Mouse (Mus musculus) limb, embryonic 11.5 days (tissue): ENCODE measurements around the gene Rgp1. TPM values are rescaled to one million over a fixed set of nuclear protein-coding genes. Genes with fewer than 3 reads are reported as not detected.

ENCODE experiments used
- ATAC-seq: fragments of 200-750 bp; cut with Nextera tagmentation; 2 replicates; pipeline ENCODE4 v1.8.0; 2017; ENCODE audit warnings: low read depth; ENCODE audit not compliant: insufficient number of reproducible peaks, low FRiP score, low TSS enrichment
- DNase-seq: peaks from one replicate; pipeline ENCODE4 v3.0.0-alpha.2; 2015; ENCODE audit warnings: low spot score
- H3K27ac ChIP-seq: fragments of 300-500 bp; sonication (generic); replicated peaks from 2 replicates; pipeline ENCODE4 v1.5.1; 2014; ENCODE audit warnings: low read depth, mild to moderate bottlenecking, low read length
- H3K27me3 ChIP-seq: fragments of 300-500 bp; sonication (generic); 2 replicates; pipeline ENCODE4 v1.6.1; 2014; ENCODE audit warnings: mild to moderate bottlenecking, low read length, mixed read lengths; ENCODE audit not compliant: control insufficient read depth, insufficient read depth
- H3K36me3 ChIP-seq: fragments of 300-500 bp; sonication (generic); 2 replicates; pipeline ENCODE4 v1.6.1; 2014; ENCODE audit warnings: mild to moderate bottlenecking, low read length, moderate library complexity, mixed read lengths; ENCODE audit not compliant: control insufficient read depth, insufficient read depth
- H3K4me1 ChIP-seq: fragments of 300-500 bp; sonication (generic); 2 replicates; pipeline ENCODE4 v1.6.1; 2014; ENCODE audit warnings: low read length, mixed read lengths; ENCODE audit not compliant: control insufficient read depth, insufficient read depth
- H3K4me2 ChIP-seq: fragments of 300-500 bp; sonication (generic); 2 replicates; pipeline ENCODE4 v1.6.1; 2014; ENCODE audit warnings: low read depth, mild to moderate bottlenecking, moderate library complexity; ENCODE audit not compliant: severe bottlenecking
- H3K4me3 ChIP-seq: fragments of 300-500 bp; sonication (generic); 2 replicates; pipeline ENCODE4 v1.5.1; 2014; ENCODE audit warnings: low read depth, low read length
- H3K9ac ChIP-seq: fragments of 300-500 bp; sonication (generic); 2 replicates; pipeline ENCODE4 v1.6.1; 2014; ENCODE audit warnings: mild to moderate bottlenecking, low read length
- H3K9me3 ChIP-seq: fragments of 300-500 bp; sonication (generic); 2 replicates; pipeline ENCODE4 v1.6.1; 2016; ENCODE audit warnings: low read length; ENCODE audit not compliant: control insufficient read depth
- WGBS: fragments of 180-500 bp; shearing (Covaris S2); extraction: QIAGEN DNeasy Blood & Tissue Kit; methylation state at CpG from one replicate; pipeline ENCODE4 v1.1.7; 2014; 5-methylcytosine and 5-hydroxymethylcytosine counted together
- polyA plus RNA-seq: library from polyadenylated mRNA; unstranded; fragments of >200 nt; fragmentation: Nextera tagmentation; extraction: Ambion mirVana; gene quantifications from 2 replicates; pipeline ENCODE4 v1.2.1, GENCODE M21; 2014

Rgp1 gene
- polyA plus RNA-seq, 1 experiment from 2014 or later: 32.6 TPM

- no peak overlapping the region for H3K27ac ChIP-seq
- H3K9ac ChIP-seq: no peak overlapping the region
- ATAC-seq (no peak), DNase-seq (no peak)
- no peak overlapping the region for H3K4me2 ChIP-seq
- no peaks in the 10 kb centered on the region for H3K4me1 ChIP-seq
- WGBS: 83% methylated on average over 10 of the region's 10 CpGs
- no peak overlapping the region for H3K4me3 ChIP-seq
- no peaks in the 10 kb centered on the region for H3K36me3 ChIP-seq
- H3K9me3 ChIP-seq: no peaks in the 10 kb centered on the region
- H3K27me3 ChIP-seq: no peaks in the 10 kb centered on the region
Measured at GRCm38 (mm10) chr4:43612534-43612933, 34.0 kb downstream of the Rgp1 start.

DNA sequence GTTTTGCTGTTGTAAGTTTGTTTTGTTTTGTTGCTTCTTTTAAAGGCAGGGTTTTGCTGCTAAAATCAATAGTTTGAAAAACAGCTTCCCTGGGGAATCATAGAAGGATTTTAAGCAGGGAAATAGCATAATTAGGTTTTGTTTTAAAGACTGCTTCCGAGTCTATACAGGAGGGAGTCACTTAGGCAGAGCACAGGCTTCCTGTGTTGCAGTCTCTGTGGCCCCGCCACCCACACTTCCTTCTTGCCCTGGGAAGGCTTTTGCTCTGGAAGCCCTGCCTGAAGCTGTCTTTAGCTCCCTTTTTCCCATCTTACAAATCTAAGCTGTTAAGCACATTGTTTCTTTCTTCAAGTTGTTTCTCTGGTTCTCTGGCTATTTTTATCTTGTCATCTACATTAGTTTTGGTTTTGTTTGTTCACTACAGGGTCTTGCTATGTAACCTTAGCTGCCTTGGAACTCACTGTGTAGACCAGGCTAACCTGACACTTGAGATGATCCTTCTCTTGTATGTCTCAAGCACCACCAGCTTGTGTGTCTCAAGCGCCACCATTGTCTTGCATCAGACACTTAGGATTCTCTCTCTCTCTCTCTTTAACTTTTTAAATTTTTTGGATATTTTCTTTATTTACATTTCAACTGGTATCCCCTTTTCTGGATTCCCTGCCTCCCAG, 34.7 kb downstream of the Rgp1 start:
- no peak for ATAC-seq

GRCm38 (mm10) chr4:43620146-43620778, 41.7 kb downstream of the Rgp1 start:
- H3K9ac ChIP-seq: no peak overlapping the region
- H3K27me3 ChIP-seq: no peaks in the 10 kb centered on the region
- H3K9me3 ChIP-seq: peaks cover under 1% of the 10 kb centered on the region; the same call in 1 of the 2 replicates
- no peak overlapping the region for H3K4me2 ChIP-seq
- no peaks in the 10 kb centered on the region for H3K4me1 ChIP-seq
- H3K27ac ChIP-seq: no peak overlapping the region
- H3K4me3 ChIP-seq: no peak overlapping the region
- ATAC-seq: no peak
- no peaks in the 10 kb centered on the region for H3K36me3 ChIP-seq
- DNase-seq: no peak
- WGBS: 77% methylated on average over 4 of the region's 4 CpGs

More for the DNA sequence above, 34.7 kb downstream of the Rgp1 start:
- no peak for DNase-seq
- H3K4me3 ChIP-seq: no peak overlapping the region
- H3K4me2 ChIP-seq: no peak overlapping the region
- H3K27me3 ChIP-seq: no peaks in the 10 kb centered on the region
- no peak overlapping the region for H3K27ac ChIP-seq
- H3K9ac ChIP-seq: no peak overlapping the region
- H3K9me3 ChIP-seq: no peaks in the 10 kb centered on the region
- no peaks in the 10 kb centered on the region for H3K4me1 ChIP-seq
- 68% methylated on average over 3 of the region's 3 CpGs for WGBS
- H3K36me3 ChIP-seq: no peaks in the 10 kb centered on the region

DNA sequence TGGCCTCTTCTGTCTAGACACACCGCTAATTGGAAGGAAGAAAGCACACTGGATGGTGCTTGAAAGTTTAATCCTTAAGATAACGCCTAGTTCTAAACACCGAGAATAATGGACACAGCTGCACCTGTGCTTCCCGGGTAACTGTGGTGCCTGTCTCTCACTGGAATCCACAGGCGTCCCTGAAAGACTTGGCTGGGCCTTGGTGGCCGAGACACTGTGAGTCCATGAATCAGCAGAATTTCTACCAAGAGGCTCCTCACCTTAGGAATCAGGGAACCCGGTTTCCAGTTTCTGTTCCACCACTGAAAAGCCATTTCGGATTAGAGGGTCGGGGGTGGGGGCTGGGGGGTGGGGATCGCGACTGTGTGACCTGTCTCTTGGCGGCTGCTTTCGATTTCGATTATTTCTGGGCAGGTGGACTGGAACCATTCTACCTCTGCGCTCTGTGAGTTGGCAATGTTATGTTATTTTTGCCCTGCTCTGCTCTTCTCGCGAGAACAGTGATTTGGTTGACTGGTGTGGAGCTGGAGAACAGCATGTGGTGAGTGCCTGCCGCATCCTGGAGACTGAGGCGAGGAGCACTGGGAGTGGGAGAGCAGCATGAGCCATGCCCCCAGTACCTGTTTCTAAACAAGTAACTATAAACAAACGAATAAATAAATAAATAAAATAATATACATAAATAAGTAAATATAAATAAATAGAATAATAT, 50.7 kb downstream of the Rgp1 start:
- H3K27me3 ChIP-seq: peaks cover 5% of the 10 kb centered on the region; the same call in 1 of the 2 replicates
- no peak overlapping the region for H3K27ac ChIP-seq
- no peak overlapping the region for H3K4me2 ChIP-seq
- DNase-seq (no peak), ATAC-seq (no peak)
- peaks cover 12% of the 10 kb centered on the region for H3K4me1 ChIP-seq
- no peak overlapping the region for H3K9ac ChIP-seq
- 41% methylated on average over 20 of the region's 20 CpGs for WGBS
- H3K36me3 ChIP-seq: no peaks in the 10 kb centered on the region
- H3K4me3 ChIP-seq: no peak overlapping the region
- H3K9me3 ChIP-seq: peaks cover 4% of the 10 kb centered on the region; the same call in 1 of the 2 replicates

DNA sequence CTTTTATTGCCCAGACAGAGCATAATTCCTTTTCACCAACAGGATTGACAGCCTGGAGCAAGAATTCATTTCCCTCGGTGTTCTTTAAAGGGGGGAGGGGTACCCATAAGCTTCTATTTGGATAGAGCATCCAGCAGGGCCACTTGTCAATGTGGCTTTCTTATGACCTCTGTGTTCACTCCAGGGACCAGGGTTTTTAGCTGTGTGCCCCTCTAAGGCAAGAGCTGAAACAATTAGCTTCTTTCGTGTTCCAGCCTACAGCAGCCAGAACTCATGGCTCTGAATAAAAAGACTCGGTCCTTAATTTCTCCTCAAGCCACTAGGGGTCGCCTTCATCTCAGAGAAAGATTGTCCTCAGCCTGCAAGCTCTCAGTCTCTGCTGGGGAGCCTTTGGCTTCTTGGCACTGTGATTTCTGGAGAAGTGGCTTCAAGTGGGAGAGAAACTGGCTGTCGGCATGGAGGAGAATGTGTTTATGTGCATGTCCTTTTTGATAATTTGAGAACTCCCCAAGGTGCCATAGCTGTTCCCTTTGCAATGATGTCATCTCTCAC, 51.6 kb downstream of the Rgp1 start:
- H3K4me1 ChIP-seq: peaks cover 12% of the 10 kb centered on the region
- H3K9me3 ChIP-seq: peaks cover 4% of the 10 kb centered on the region; the same call in 1 of the 2 replicates
- H3K27ac ChIP-seq: no peak overlapping the region
- ATAC-seq (0 out of 2 replicates have a peak, but pooled peaks have one; percentile 11), DNase-seq (peak; percentile 82)
- no peak overlapping the region for H3K4me2 ChIP-seq
- WGBS: 8% methylated on average over 5 of the region's 5 CpGs
- no peak overlapping the region for H3K9ac ChIP-seq
- H3K4me3 ChIP-seq: no peak overlapping the region
- H3K36me3 ChIP-seq: no peaks in the 10 kb centered on the region
- peaks cover 5% of the 10 kb centered on the region; the same call in 1 of the 2 replicates for H3K27me3 ChIP-seq

GRCm38 (mm10) chr4:43630671-43631045, 52.1 kb downstream of the Rgp1 start:
- Histone ChIP-seq H3K4me1 (peaks cover 12% of the 10 kb centered on the region), H3K4me2 (peak overlapping the region; percentile 90), H3K36me3 (no peaks in the 10 kb centered on the region), H3K9me3 (no peaks in the 10 kb centered on the region; the same call in 1 of the 2 replicates), H3K27ac (no peak overlapping the region), H3K27me3 (peaks cover 5% of the 10 kb centered on the region; the same call in 1 of the 2 replicates), H3K9ac (no peak overlapping the region), H3K4me3 (peak overlapping the region; percentile 53)
- ATAC-seq (no peak), DNase-seq (no peak)
- WGBS: 21% methylated on average over 5 of the region's 5 CpGs

GRCm38 (mm10) chr4:43631046-43631955, 52.8 kb downstream of the Rgp1 start, which contains the start of gene Npr2:
TSS of gene Npr2 (plus strand) at chr4:43631935.
- H3K27ac ChIP-seq: no peak within 1 kb of the TSS
- DNase-seq (peak; percentile 68), ATAC-seq (0 out of 2 replicates have a peak, but pooled peaks have one; percentile 40)
- WGBS: under 1% methylated on average over 37 of the region's 70 CpGs
- H3K4me3 ChIP-seq: peak within 1 kb of the TSS; percentile 53
- H3K9ac ChIP-seq: peak within 1 kb of the TSS; percentile 89
- H3K9me3 ChIP-seq: no peaks in the 10 kb centered on the region
- H3K4me2 ChIP-seq: peak within 1 kb of the TSS; percentile 90
- no peaks in the 10 kb centered on the region for H3K36me3 ChIP-seq
- peaks cover 5% of the 10 kb centered on the region; the same call in 1 of the 2 replicates for H3K27me3 ChIP-seq
- H3K4me1 ChIP-seq: peaks cover 12% of the 10 kb centered on the region
